Mouse (Mus musculus): ENCODE results near the gene Minpp1.

DNA sequence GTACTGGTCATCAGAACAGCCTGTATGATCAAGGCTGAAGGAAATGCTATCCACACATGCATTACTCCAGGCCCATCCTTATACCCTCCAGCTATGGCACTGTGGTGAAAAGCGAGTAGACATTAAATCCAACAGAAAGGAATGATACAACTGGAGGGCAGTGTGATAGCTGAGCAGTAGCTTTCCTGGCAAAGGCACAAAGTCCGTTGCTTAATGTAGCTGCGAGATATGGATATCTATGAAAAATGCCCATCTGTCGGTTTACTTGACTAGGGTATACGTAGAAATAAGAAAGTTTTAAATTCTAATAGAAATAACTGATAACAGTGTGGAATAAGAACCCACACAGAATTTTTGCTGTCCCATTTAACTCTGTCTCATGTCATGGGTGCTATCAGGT, 5.3 kb upstream of the Minpp1 start:
- TF ChIP-seq CTCF (conservative IDR thresholded peaks at IDR 0.05; ENCODE audit: insufficient read depth, insufficient read length, low read depth, low read length) (no peak), POLR2A (IDR thresholded peaks at IDR 0.05; ENCODE audit: low read depth, low read length) (no peak)
